Mouse (Mus musculus): ENCODE data around the gene Sept9. TPM values are rescaled to one million over a fixed set of nuclear protein-coding genes. Genes with fewer than 3 reads are reported as not detected.

Gene Sept9
- polyA plus RNA-seq, 2 experiments = 14.9 to 25.5 TPM

- Histone ChIP-seq H3K9ac (replicated peaks) (no peak overlapping the region), H3K4me1 (replicated peaks; ENCODE audit: control insufficient read depth in 2 of 2, insufficient read depth in 2 of 2, low read length in 1 of 2) (peaks cover 17 to 58% of the 10 kb centered on the region in 2 experiments), H3K27me3 (ENCODE audit: control insufficient read depth, insufficient read depth, low read length) (no peaks in the 10 kb centered on the region), H3K27ac (no peak overlapping the region), H3K9me3 (ENCODE audit: control insufficient read depth, low read length) (no peaks in the 10 kb centered on the region), H3K36me3 (replicated peaks; ENCODE audit: control insufficient read depth, insufficient read depth, low read depth) (no peaks in the 10 kb centered on the region), H3K4me3 (ENCODE audit: insufficient read depth in 1 of 2, low read depth in 2 of 2, low read length in 2 of 2) (no peak overlapping the region), H3K4me2 (ENCODE audit: low read depth) (no peak overlapping the region)
- DNase-seq (ENCODE audit: low read depth in 3 of 3, low spot score in 3 of 3) (no peak), ATAC-seq (ENCODE audit: insufficient read depth) (peak; percentile 8; the same call in 1 of the 2 replicates)
- WGBS (ENCODE audit: insufficient replicate concordance) = 36% methylated on average over 5 of the region's 5 CpGs
- no peak for TF ChIP-seq EP300 (IDR thresholded peaks at IDR 0.05; ENCODE audit: low read depth)
- TF ChIP-seq CTCF (IDR thresholded peaks at IDR 0.05; ENCODE audit: low read depth) = no peak
These were observed 125.6 kb downstream of the Sept9 start for GRCm38 (mm10) chr11:117325131-117325467.

GRCm38 (mm10) chr11:117325468-117326139, 126.1 kb downstream of the Sept9 start:
- H3K4me2 ChIP-seq (ENCODE audit: low read depth) = peak overlapping the region; percentile 21; the same call in 1 of the 2 replicates
- ATAC-seq (ENCODE audit: insufficient read depth) = peak; percentile 69; the same call in 1 of the 2 replicates

GRCm38 (mm10) chr11:117326140-117326725, 126.8 kb downstream of the Sept9 start:
- no peak for TF ChIP-seq EP300 (IDR thresholded peaks at IDR 0.05; ENCODE audit: low read depth)
- TF ChIP-seq CTCF (IDR thresholded peaks at IDR 0.05; ENCODE audit: low read depth) = peak; percentile 47
- Histone ChIP-seq H3K4me3 (ENCODE audit: insufficient read depth in 1 of 2, low read depth in 2 of 2, low read length in 2 of 2) (no peak overlapping the region), H3K4me2 (ENCODE audit: low read depth) (no peak overlapping the region), H3K9ac (replicated peaks) (no peak overlapping the region), H3K36me3 (replicated peaks; ENCODE audit: control insufficient read depth, insufficient read depth, low read depth) (no peaks in the 10 kb centered on the region), H3K9me3 (ENCODE audit: control insufficient read depth, low read length) (no peaks in the 10 kb centered on the region), H3K27me3 (ENCODE audit: control insufficient read depth, insufficient read depth, low read length) (no peaks in the 10 kb centered on the region), H3K4me1 (replicated peaks; ENCODE audit: control insufficient read depth in 2 of 2, insufficient read depth in 2 of 2, low read length in 1 of 2) (peaks cover 16 to 61% of the 10 kb centered on the region in 2 experiments), H3K27ac (no peak overlapping the region)
- DNase-seq (ENCODE audit: low read depth in 3 of 3, low spot score in 3 of 3) (no peak), ATAC-seq (ENCODE audit: insufficient read depth) (0 out of 2 replicates have a peak, but pooled peaks have one; percentile 19)
- WGBS (ENCODE audit: insufficient replicate concordance) = 29% methylated on average over 4 of the region's 4 CpGs

More at GRCm38 (mm10) chr11:117325468-117326139, 126.1 kb downstream of the Sept9 start:
- DNase-seq (ENCODE audit: low read depth in 3 of 3, low spot score in 3 of 3) = no peak
- Histone ChIP-seq H3K27ac (no peak overlapping the region), H3K4me1 (replicated peaks; ENCODE audit: control insufficient read depth in 2 of 2, insufficient read depth in 2 of 2, low read length in 1 of 2) (peaks cover 13 to 59% of the 10 kb centered on the region in 2 experiments), H3K36me3 (replicated peaks; ENCODE audit: control insufficient read depth, insufficient read depth, low read depth) (no peaks in the 10 kb centered on the region), H3K4me3 (ENCODE audit: insufficient read depth in 1 of 2, low read depth in 2 of 2, low read length in 2 of 2) (no peak overlapping the region), H3K27me3 (ENCODE audit: control insufficient read depth, insufficient read depth, low read length) (no peaks in the 10 kb centered on the region), H3K9ac (replicated peaks) (no peak overlapping the region), H3K9me3 (ENCODE audit: control insufficient read depth, low read length) (no peaks in the 10 kb centered on the region)
- TF ChIP-seq EP300 (IDR thresholded peaks at IDR 0.05; ENCODE audit: low read depth) (no peak), CTCF (IDR thresholded peaks at IDR 0.05; ENCODE audit: low read depth) (no peak)
- 9% methylated on average over 12 of the region's 12 CpGs for WGBS (ENCODE audit: insufficient replicate concordance)

GRCm38 (mm10) chr11:117326867-117327600, 127.6 kb downstream of the Sept9 start:
- Histone ChIP-seq H3K9ac (replicated peaks) (no peak overlapping the region), H3K4me3 (ENCODE audit: insufficient read depth in 1 of 2, low read depth in 2 of 2, low read length in 2 of 2) (no peak overlapping the region), H3K27me3 (ENCODE audit: control insufficient read depth, insufficient read depth, low read length) (no peaks in the 10 kb centered on the region), H3K9me3 (ENCODE audit: control insufficient read depth, low read length) (no peaks in the 10 kb centered on the region), H3K36me3 (replicated peaks; ENCODE audit: control insufficient read depth, insufficient read depth, low read depth) (no peaks in the 10 kb centered on the region), H3K4me2 (ENCODE audit: low read depth) (no peak overlapping the region), H3K27ac (no peak overlapping the region), H3K4me1 (replicated peaks; ENCODE audit: control insufficient read depth in 2 of 2, insufficient read depth in 2 of 2, low read length in 1 of 2) (peaks cover 22 to 61% of the 10 kb centered on the region in 2 experiments)
- no peak for ATAC-seq (ENCODE audit: insufficient read depth)
- TF ChIP-seq CTCF (IDR thresholded peaks at IDR 0.05; ENCODE audit: low read depth) = no peak
- TF ChIP-seq EP300 (IDR thresholded peaks at IDR 0.05; ENCODE audit: low read depth) = no peak
- 50% methylated on average over 16 of the region's 16 CpGs for WGBS (ENCODE audit: insufficient replicate concordance)
- DNase-seq (ENCODE audit: low read depth in 3 of 3, low spot score in 3 of 3) = no peak

- Histone ChIP-seq H3K27me3 (ENCODE audit: control insufficient read depth, insufficient read depth, low read length) (no peaks in the 10 kb centered on the region), H3K9ac (replicated peaks) (no peak overlapping the region), H3K27ac (no peak overlapping the region), H3K9me3 (ENCODE audit: control insufficient read depth, low read length) (no peaks in the 10 kb centered on the region), H3K4me2 (ENCODE audit: low read depth) (no peak overlapping the region), H3K36me3 (replicated peaks; ENCODE audit: control insufficient read depth, insufficient read depth, low read depth) (no peaks in the 10 kb centered on the region), H3K4me3 (ENCODE audit: insufficient read depth in 1 of 2, low read depth in 2 of 2, low read length in 2 of 2) (no peak overlapping the region), H3K4me1 (replicated peaks; ENCODE audit: control insufficient read depth in 2 of 2, insufficient read depth in 2 of 2, low read length in 1 of 2) (peaks cover 22 to 57% of the 10 kb centered on the region in 2 experiments)
- TF ChIP-seq CTCF (IDR thresholded peaks at IDR 0.05; ENCODE audit: low read depth) (no peak), EP300 (IDR thresholded peaks at IDR 0.05; ENCODE audit: low read depth) (no peak)
- ATAC-seq (ENCODE audit: insufficient read depth) (no peak), DNase-seq (ENCODE audit: low read depth in 3 of 3, low spot score in 3 of 3) (no peak)
- WGBS (ENCODE audit: insufficient replicate concordance) = 38% methylated on average over 5 of the region's 5 CpGs
These were observed 128.2 kb downstream of the Sept9 start for GRCm38 (mm10) chr11:117327633-117328032.
